Mouse (Mus musculus) MN1 (cell line): ENCODE results near the gene Gm49396.

ENCODE experiments used
- DNase-seq: peaks from one replicate; pipeline ENCODE4 v3.0.0-alpha.2; 2016; ENCODE audit warnings: low spot score

The Gm49396 gene

DNA sequence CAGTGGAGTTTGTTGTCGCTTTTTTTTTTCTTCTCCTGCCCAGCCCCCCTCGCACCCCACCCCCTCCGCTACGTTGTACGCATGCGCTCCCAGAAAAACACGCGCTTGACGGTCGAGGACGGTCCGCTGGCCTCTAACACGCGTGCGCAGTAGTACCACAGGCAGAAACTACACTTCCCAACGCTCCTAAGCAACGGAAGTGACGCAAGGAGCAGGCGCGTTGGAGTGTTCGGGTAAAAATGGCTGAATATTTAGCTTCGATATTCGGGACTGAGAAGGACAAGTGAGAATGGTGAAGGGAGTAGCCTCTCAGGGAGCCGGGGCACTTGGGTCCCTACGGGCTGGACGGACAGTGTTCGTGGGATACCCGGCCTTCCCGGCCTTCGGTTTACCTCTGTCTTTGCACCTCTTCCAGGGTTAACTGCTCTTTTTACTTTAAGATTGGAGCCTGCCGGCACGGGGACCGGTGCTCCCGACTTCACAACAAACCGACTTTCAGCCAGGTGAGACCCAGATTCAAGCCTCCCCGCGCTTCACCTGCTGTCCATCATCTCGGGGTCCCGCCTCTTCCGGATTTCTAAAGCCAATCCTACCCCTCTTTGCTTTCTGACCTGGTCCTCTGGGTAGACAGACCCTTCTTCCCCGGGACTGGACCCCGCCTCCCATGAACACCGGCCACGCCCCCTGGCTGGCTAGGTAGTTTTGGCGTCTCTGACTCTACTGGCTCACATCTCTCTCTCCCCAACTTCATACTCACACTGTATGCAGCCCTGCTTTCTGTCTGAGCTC is at the start of gene Gm49396, which contains the start of the genes U2af1l4 and Psenen:
Gene Gm49396 (plus strand): TSS at position 228 of the 789 bp plus-strand sequence.
Gene U2af1l4 (plus strand): TSS at position 185 of the 789 bp plus-strand sequence.
Gene Psenen (minus strand): TSS at position 511 of the 789 bp plus-strand sequence.
- peak; percentile 97 for DNase-seq

DNA sequence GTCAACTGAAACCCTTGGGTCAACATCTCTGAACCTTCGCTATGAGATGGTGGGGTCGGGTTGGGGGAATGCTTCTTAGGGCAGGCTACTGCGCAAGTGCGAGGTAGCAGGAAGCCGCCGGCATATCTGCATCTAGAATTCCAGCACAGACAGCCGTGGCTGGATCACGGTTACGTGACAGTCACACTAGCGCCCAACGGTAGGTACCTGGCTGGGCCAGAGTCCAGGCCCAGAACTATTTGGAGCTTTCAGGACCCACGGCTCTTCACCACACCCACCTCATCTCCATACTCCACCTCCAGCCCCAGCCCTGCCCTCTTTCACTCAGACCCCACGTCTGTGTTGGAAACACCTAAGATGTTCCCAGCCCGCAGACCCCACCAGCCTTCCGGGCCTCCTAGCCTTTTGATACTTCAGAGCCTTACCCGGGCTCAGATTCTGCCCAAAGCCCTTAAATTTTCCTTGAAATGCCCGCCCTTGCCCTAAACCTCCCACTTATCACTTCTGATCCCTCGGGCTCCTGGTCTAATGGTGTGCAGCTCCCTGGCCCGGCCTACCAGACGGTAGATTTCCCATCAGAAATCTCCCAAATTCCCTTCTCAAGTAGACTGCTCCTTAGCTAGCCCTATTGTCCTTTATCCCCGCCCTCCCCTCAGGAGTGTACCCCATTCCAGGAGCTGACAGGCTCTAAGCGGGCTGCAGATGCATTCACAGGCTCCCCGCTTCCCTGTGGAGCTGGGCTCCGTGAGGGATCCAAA is 48.0 kb upstream of the Gm49396 start:
- no peak for DNase-seq

DNA sequence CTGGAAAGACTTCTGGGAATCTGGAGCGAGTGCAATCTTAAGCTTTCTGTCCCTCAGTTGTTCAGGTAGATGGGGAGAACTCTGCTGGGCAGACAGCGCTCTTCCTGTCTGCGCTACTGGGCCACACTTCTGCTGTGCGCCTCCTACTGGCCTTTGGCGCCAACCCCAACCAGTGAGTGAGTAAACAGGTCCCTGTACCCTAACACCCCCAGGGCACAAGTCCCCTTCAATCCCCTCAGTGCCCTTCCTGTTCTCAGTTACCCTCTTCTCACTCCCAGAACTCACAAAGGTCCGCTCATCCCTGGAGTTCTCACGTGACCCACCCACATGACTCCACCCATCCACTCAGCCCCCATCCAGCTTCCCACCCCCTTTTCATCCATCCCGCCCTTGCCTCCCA is 44.8 kb upstream of the Gm49396 start:
- no peak for DNase-seq

DNA sequence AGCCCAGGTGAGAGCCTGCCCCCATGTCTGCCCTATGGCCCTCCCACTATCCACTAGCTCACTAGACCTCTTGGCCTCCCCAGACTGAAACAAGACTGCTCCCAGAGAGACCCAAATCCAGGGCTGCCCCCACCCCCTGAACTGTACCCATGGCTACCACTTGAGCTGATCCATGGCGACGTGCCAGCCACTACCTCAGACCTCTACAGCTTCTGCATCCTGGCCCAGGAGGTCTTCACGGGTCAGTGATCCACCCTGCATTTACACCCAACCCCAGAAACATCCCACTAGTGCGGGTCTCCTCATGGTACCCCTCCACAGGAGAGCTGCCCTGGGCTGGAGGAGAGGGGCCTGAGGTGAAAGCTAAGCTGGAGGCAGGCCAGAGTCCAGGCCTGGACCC is 42.7 kb upstream of the Gm49396 start:
- peak; percentile 48 for DNase-seq

DNA sequence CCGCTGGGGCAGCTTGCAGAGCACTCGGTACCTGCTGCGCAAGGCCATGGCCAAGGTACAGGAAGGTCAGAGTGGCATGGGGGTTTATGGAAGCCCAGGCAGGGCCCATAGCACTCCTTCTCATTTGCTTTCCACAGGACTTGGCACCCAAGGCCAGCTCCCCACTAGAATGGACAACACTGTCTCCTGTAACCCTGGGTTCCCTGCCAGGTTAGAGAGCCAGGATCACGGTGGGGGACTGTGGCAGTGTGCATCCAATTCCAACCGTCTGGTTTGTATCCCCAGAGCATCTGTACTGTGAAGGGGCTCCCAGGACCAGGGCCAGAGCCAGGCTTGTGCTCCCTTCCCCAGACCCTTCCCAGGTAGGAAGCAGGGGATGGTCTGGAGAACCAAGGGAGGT is 42.3 kb upstream of the Gm49396 start:
- no peak for DNase-seq

DNA sequence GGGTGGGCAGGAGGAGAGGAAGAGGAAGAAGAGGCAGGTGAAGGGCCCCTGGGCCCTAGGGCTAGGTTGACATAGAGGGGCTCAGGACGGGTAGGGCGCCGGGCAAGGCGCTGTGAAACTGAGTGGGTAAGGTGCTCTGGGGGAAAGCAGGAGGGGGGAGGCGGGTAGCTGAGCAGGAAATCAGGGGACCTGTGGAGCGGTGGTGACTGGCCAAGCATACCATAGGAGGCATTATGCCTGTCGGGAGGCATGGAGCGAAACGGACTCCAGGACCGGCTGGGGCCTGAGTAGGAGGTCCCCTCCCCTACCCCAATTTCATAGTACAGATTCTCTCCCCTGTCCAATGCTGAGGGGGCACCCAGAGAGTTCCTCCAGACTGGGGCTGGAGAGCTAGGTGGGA is 40.3 kb upstream of the Gm49396 start:
- no peak for DNase-seq

DNA sequence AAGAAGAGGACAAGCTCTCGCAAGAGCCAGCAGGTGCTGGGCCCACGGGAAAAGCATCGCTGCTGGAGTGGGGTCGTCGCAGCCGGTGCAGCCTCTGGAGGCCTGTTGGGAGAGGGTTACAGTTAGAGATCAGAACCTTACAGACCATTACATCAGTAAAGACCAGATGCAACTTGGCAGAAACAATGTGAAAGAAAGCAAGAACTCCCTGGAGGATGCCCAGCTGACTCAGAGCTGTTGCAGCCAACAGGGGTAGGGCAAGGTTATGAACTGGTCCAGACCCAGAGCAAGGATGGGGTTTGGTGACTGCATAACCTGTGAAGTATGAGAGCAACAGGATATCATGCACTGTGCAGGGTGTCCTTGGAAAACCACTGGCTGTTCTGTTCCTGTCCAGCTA is 38.7 kb upstream of the Gm49396 start:
- DNase-seq = peak; percentile 94

DNA sequence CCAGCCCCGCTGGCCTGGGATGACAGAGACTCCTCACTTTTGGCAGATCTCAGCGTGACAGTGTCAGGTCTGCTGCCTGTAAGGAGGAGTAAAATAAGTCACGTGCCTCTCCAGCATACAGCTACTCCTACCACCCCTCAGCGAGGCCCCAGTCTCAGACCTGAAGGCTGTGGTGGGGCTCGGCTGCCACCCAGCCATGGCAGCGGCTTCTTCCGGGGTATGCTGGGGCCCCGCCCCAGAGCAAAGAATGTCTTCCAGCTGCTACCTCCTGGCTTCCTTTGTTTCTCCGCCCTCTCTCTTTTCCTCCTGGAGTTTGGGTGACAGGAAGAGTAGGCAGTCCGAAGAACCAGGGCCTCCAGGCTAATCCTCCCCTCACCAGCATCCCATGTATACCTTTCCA is 37.2 kb upstream of the Gm49396 start:
- DNase-seq = no peak

DNA sequence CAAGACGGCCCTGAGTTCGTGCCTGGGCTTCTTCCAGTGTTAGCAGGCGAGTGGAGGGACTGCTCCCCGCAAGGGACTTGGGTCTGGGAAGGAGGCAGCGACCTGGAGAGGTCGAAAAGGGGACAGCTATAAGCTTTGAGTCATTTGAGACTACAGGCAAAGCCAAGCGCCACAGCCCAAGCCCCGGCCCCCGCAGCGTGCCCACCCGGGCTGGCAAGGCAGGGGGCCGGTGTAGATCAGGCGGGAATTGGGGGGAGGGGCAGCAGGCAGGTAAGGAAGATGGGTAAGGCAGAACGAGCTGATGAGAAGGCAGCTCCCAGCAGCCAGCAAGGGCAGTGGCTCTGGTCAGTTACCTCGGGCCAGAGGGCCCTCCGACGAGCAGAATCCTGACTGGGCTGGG is 36.7 kb upstream of the Gm49396 start:
- no peak for DNase-seq

DNA sequence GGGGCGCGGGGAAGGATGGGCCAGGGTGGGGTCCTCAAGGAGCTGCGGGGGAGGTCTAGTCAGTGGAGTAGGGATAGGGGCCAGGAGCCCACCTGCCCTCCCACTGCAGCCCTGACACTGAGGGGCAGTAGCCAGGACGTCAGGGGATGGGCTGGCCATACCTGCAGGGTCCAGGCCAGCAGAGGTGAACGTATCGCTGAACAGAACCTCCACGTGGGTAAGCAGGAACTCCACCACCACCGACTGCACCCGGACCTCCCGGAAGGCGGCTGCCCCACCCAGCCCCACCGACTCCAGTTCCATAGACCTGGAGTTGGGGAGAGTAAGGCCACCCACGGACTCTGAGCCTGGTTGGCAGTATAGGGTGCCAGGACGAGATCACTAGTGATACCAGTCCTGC is 36.2 kb upstream of the Gm49396 start:
- no peak for DNase-seq

DNA sequence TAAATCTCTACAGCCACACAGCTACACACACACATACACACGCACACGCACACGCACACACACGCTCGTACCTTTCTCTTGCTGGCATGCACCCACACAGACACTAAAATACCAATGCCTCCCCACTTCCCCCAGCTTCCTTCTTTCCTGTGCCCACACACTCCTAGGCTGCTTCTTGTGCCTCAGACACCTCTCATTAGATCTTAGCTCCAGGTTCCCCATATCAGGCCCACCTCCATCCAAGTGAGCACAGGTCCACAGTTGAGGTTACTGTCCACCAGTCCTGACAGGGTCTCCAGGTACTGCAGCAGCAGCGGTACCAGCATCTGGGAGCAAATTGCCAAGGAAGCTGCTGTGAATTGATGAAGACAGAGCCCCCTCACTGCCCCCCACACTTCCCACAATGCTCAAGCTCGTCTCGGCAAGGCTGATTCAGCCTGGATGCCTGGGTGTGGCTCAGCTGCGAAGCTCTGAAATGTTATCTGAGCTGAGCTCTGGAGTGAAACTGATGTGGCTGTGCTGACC is 31.8 kb upstream of the Gm49396 start:
- no peak for DNase-seq

DNA sequence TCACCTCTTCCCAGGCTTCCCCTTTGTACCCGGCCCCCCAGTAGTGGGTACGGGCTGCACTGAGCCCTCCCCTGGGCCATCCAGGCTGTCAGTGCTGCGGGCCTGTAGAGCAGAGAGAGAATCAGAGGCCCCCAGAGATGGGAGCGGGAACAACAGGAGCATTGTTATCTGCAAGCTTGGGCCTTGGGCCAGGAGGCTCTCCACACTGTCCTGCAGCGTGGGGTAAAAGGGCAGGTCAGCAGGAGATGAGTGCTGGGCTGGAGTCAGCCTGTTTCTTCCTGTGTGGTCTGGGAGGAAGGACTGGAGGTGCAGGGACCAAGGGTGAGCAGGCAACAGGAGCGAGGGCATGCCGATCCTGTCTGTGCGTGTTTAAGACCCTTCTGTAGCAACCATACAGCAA is 30.2 kb upstream of the Gm49396 start:
- peak; percentile 55 for DNase-seq

DNA sequence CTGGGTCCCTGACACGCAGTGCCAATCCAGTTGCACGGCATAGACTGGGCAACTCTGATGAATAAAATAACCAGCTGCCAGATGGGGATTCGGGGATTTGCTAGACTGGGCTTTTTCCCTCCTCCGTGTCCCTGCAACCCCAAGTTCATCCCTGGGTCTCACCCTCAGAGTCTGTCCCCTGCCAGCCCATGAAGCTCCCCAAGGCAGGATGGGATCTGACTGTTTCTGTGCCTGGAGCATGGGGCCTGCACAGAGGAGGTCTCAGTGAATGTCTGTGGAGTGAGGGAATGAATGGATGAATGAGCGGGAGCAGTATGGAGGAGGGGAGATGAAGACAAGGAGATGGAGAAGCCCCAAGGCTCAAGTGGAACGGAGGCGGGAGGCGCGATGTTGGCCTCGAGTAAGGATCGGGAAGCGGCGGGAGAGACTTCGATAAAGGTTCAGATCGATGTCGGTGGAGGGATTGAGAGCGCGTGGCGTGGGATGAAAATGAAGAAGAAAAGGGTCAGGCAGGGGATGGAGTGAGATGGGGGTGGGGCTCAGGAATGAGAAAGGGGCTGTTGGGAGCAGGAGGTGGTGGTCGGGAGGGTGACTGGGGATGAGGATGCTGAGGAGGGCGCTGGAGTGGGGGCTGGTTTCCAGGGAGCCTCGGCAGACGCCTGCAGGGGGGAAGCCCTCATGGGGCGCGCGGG is 29.1 kb upstream of the Gm49396 start:
- no peak for DNase-seq

DNA sequence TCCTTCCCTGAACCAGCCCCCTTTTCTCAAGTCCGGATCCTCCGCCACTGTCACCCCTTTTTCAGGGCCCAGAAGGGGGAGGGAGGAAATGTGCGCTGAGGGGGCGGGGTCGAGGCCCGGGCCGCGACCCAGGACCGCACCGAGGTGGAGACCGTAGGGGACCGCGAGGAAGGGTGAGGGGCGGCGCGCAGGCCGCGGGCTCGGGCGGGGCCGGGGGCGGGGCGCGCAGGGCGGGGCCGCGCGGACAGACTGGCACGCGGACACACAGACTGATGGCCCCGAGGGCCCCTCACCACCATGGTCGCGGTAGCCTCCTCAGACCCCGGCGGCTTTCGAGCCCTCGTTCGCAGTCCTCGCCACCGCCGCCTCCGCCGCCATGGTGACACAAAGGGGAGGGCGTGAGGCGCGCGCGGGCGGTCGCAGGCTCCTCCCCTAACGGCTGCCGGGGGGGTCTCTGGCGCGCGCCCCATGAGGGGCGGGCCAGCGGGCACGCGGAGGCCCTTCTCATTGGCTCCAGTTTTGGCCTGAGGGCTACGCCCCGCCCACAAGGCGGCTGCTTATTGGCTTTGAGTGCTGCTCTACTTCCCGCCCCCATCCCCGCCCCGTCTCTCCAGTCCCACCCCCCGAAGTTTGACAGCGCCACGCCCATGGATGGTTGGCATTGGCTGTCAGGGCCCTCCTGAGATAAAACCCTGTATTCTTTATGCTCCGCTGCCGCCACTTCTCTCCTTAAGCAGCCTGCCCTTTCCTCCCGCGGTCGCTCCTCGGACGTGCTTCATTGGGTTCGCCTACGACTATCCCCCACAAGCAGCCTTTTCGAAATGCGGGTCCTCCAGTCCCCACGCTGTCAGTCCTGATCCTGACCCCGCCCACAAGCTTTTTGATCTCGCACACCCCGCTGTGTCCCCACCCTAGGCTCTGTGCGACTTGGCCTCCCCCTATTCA is 28.2 kb upstream of the Gm49396 start, which contains the start of gene Arhgap33:
Gene Arhgap33 (minus strand): TSS at position 428 of the 945 bp plus-strand sequence.
- DNase-seq = peak; percentile 96

DNA sequence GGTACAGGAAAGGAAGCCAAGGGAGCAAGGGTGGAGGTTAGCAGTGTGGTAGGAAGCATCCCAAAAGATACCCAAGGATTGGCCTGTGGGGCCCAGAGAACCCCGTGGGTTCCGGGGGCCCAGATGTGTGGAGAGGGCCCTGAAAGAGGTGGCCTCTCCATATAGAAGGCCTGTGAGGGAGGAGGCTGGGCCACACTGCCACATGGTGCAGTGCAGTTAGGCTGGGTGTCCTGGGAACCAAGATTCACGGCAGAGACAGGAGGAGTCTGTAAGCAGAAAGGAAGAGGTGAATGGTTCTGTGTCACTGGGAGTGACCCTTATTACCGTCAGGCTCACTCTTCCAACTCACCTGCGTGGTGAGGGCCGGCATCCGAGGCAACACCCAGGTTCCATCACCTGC is 22.6 kb upstream of the Gm49396 start:
- no peak for DNase-seq

DNA sequence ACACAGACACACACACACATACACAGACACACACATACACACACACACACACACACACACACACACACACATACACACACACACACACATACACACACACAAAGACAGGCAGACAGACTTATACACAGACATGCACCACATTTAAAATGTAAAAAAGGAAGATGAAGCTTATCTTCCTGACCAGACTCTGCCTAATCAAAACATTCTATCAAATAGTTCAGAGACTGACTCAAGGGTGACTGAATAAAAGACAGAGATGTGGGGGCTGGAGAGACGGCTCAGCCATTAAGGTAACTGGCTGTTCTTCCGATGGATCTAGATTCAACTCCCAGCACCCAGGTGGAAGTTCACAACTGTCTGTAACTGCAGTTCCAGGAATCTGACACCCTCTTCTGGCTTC is 18.8 kb upstream of the Gm49396 start:
- DNase-seq = no peak

DNA sequence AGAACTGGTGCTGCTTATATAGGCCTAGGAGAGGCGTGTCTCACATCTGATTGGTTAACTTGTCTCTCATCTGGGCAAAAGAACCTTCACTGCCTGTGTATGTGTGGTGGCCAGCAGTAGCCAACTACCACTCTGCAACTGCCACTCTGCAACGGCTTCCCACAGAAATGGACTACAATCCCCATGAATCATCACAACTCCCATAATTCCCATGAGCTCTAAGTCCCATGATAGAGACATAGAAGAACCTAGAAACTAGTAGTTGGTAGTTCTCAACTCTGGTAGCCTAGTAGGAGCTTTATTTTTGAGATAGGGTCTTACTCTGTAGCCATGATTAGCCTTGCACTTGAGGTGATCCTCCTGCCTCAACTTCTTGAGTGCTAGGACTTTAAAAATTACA is 13.3 kb upstream of the Gm49396 start:
- DNase-seq = no peak

DNA sequence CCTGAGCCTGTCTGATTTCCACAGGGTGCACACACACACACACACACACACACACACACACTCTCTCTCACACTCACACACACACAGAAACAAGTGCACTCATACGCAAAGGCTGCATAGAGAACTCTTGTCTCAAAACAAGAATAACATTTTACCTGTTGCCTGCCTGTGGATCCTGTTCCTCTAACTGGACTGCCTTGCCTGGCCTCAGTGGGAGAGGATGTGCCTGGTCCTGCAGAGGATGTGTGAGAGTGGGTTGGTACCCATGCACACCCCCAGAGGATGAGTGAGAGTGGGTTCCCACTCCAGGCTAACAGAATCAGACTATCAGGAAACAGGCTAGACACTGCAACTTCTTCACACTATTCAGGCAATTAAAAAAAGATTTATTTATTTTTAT is 12.5 kb upstream of the Gm49396 start:
- DNase-seq = no peak

DNA sequence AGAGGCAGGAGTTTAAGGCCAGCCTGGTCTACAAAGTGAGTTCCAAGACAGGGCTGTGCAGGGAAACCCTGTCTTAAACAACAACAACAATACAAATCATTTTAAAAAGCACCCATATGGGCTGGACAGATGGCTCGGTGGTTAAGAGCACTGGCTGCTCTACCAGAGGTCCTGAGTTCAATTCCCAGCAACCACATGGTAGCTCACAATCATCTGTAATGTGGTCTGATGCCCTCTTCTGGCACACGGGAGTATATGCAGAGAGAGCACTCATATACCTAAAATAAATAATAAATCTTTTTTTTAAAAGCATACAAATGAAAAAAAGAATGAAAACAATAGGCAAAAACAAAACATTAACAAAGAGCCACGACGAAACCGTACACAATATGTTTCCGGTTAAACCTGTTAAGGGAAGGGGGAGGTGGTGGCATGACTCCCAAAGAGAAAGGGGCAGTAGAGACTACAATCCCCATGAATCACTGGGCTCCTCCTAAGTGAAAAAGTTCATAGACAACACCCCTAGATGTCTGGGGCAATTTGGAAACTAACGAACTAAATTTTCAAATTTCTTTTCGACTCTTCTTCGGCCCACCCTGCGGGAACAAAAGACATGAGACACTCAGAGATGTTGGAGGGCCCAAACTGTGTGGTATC is 11.6 kb upstream of the Gm49396 start:
- no peak for DNase-seq

DNA sequence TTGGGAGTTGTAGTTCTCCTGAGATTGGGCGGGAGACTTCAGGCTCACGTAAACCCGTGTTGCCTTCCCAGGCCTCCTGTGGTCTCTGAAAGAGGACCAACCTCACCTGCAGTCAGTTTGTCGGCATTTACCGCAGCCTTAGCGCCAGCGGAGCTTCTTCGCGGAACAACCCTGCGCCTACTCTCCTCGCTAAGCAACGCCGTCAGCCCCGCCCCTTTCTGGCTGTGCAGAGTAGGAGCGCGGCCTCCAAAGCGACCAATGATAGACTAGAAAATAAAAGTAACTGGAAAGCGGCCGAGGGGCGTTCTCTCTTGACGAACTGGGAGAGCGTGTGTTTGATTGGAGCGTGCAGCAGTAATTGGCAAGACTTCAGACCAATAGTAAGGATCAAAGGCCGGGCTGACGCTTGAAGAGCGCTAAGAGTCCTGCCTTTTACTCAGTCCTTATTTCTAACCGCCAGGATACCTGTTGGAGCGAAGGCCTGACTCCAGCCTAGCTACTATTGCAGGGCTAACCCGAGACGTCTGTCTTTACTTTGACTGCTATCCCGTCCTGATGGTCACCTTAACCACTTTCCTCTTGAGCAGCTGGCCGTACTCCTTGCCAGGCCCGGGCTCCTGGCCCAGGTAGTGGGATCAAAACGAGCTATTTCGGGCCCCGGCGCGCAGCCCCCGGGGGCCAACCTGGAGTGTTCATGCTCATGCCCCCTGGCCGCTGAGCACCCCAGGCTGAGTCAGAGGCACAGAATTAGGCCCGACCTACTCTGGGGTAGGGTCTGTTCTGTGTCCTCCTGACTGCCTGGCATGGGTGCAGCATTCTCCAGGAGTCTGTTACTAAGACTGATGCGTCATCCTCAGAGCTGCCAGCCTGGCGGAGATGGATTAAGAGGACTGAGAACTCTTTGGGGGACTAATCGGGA is 10.8 kb upstream of the Gm49396 start, which contains the start of the genes Hspb6 and Proser3:
Gene Hspb6 (plus strand): TSS at position 77 of the 919 bp plus-strand sequence.
Gene Proser3 (minus strand): TSS at position 198 of the 919 bp plus-strand sequence.
- DNase-seq = peak; percentile 98
